Mouse (Mus musculus) liver, postnatal 0 days (tissue): ENCODE data around the gene Lrrc58.

Source experiments
- CTCF ChIP-seq: sonication (generic); IDR thresholded peaks from 2 replicates; pipeline ENCODE4 v1.5.1; 2016; ENCODE audit warnings: antibody characterized with exemption, low read depth
- EP300 ChIP-seq: IDR thresholded peaks from 2 replicates; pipeline ENCODE4 v1.6.1; 2016; ENCODE audit warnings: antibody characterized with exemption, low read depth, mild to moderate bottlenecking

DNA sequence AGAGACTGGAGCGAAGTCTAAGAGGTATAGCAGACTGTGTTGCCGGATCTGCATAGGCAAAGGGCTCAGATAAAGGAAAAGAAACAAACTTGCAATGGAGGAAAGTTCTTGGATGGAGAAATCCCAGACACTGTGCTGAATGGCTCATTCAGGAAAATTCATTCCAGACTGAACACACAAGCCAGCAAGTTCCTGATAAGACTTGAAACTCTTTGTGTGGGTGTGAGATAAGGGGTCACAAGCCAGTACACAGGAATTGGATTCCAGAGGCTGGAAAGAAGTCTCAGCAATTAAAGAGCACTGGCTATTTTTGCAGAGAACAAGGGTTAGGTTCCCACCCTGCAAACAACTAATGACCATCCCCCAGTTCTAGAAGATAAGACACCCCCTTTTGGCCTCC is 25.8 kb downstream of the Lrrc58 start:
- TF ChIP-seq CTCF (no peak), EP300 (peak; percentile 14; the same call in 1 of the 2 replicates)
